Mouse (Mus musculus) ES-E14 (cell line): ENCODE results near the gene St3gal5.

Experiments used
- HCFC1 ChIP-seq: IDR thresholded peaks from 2 replicates; pipeline ENCODE4 v1.6.1; 2012; ENCODE audit warnings: low read length, inconsistent platforms, borderline replicate concordance; ENCODE audit not compliant: insufficient read depth
- MAFK ChIP-seq: IDR thresholded peaks from 2 replicates; pipeline ENCODE4 v1.6.1; 2014; ENCODE audit warnings: mild to moderate bottlenecking, low read depth, low read length, inconsistent platforms; ENCODE audit not compliant: insufficient read depth
- ZC3H11A ChIP-seq: IDR thresholded peaks from 2 replicates; pipeline ENCODE4 v1.6.1; 2012; ENCODE audit warnings: low read depth, mild to moderate bottlenecking, inconsistent platforms, low read length, borderline replicate concordance
- ZNF384 ChIP-seq: IDR thresholded peaks from 2 replicates; pipeline ENCODE4 v1.6.1; 2012; ENCODE audit warnings: low read depth, low read length, inconsistent platforms

- TF ChIP-seq HCFC1 = no peak
- no peak for TF ChIP-seq MAFK
- TF ChIP-seq ZNF384 = no peak
- no peak for TF ChIP-seq ZC3H11A
These were observed 38.6 kb downstream of the St3gal5 start for GRCm38 (mm10) chr6:72136016-72136415.
